Mouse (Mus musculus) lung, embryonic 14.5 days (tissue): ENCODE measurements around the gene Kctd11. TPM values are rescaled to one million over a fixed set of nuclear protein-coding genes. Genes with fewer than 3 reads are reported as not detected.

ENCODE experiments used
- ATAC-seq: fragments of 200-750 bp; cut with Nextera tagmentation; 2 replicates; pipeline ENCODE4 v1.8.0; 2017; ENCODE audit warnings: mild to moderate bottlenecking, moderate TSS enrichment, moderate library complexity; ENCODE audit not compliant: insufficient read depth
- DNase-seq: peaks from one replicate; pipeline ENCODE4 v3.0.0-alpha.2; 2015
- H3K27ac ChIP-seq: fragments of 300-500 bp; sonication (generic); 2 replicates; pipeline ENCODE4 v1.5.1; 2014; ENCODE audit warnings: low read depth, mild to moderate bottlenecking, moderate library complexity
- H3K27me3 ChIP-seq: fragments of 300-500 bp; sonication (generic); 2 replicates; pipeline ENCODE4 v1.6.1; 2014; ENCODE audit warnings: low read length, control low read depth; ENCODE audit not compliant: insufficient read depth
- H3K36me3 ChIP-seq: fragments of 300-500 bp; sonication (generic); 2 replicates; pipeline ENCODE4 v1.6.1; 2014; ENCODE audit warnings: control low read depth; ENCODE audit not compliant: insufficient read depth
- H3K4me1 ChIP-seq: fragments of 300-500 bp; sonication (generic); 2 replicates; pipeline ENCODE4 v1.6.1; 2014; ENCODE audit warnings: antibody characterized with exemption, control low read depth; ENCODE audit not compliant: insufficient read depth
- H3K4me2 ChIP-seq: fragments of 300-500 bp; sonication (generic); 2 replicates; pipeline ENCODE4 v1.6.1; 2014; ENCODE audit warnings: mild to moderate bottlenecking
- H3K4me3 ChIP-seq: fragments of 300-500 bp; sonication (generic); 2 replicates; pipeline ENCODE4 v1.5.1; 2014; ENCODE audit warnings: low read depth, low read length
- H3K9ac ChIP-seq: fragments of 300-500 bp; sonication (generic); 2 replicates; pipeline ENCODE4 v1.6.1; 2014
- H3K9me3 ChIP-seq: fragments of 300-500 bp; sonication (generic); 2 replicates; pipeline ENCODE4 v1.6.1; 2016; ENCODE audit warnings: low read depth, low read length, control low read depth
- CTCF ChIP-seq: IDR thresholded peaks from 2 replicates; pipeline ENCODE4 v1.5.1; 2016; ENCODE audit warnings: antibody characterized with exemption, low read depth
- WGBS: fragments of 180-500 bp; shearing (Covaris S2); extraction: QIAGEN DNeasy Blood & Tissue Kit; methylation state at CpG from one replicate; pipeline ENCODE4 v1.1.7; 2014; 5-methylcytosine and 5-hydroxymethylcytosine counted together
- polyA plus RNA-seq: library from polyadenylated mRNA; unstranded; fragments of >200 nt; fragmentation: Nextera tagmentation; extraction: Ambion mirVana; gene quantifications from 2 replicates; pipeline ENCODE4 v1.2.1, GENCODE M21; 2014

The Kctd11 gene
- polyA plus RNA-seq, 1 experiment from 2014 or later, result 7.5 TPM

DNA sequence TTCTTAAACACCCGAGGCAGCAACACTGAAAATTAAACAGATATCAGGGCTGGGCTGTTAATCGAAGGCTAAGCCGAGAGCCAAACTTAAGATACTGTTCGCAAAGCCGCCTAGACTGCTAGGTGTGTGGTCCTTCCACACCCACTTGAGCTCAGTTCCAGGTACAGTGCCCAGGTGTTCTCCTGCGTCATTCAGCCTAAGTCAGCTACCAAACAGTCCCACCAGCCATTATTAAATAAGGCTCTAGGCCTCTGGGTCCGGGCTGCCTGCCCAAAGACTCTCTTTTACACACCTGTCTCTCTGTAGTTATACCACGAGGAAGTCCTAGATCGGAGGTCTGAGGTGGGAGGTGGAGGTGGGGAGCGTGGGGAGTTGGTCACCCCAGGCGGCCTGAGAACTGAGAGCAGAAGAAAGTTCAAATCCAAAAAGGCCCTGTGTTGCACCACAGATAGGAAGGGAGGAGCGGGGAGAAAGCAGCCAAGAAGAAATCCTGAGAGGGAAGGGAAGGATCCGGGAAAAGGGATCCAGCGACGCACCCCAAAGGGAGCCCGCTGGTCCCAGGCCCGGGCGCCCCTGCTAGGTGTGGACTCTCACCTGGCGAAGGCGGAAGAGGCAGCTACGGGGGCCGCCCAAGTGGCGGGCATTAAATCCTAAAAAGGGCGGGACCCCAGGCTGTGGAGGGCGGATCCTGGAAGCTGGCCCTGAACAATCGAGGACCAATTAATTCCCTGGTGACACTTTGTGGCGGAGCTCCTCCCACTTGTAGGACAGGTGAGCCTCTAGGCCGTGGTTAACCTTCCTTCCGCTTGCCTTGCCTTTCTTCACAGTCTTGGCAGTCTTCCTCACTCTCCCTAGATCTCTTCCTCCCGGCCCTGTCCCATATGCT is 22.9 kb downstream of the Kctd11 start, which contains the start of gene Tnk1:
Tnk1 (minus strand) TSS at position 618 of the 886 bp plus-strand sequence.
- Histone ChIP-seq H3K36me3 (0 out of 2 replicates have a peak, but pooled peaks cover 3% of the 10 kb centered on the region), H3K9me3 (no peaks in the 10 kb centered on the region), H3K27ac (peak within 1 kb of the TSS; percentile 63), H3K9ac (peak within 1 kb of the TSS; percentile 50), H3K4me1 (no peaks in the 10 kb centered on the region), H3K27me3 (peaks cover 12% of the 10 kb centered on the region), H3K4me3 (peak within 1 kb of the TSS; percentile 31), H3K4me2 (peak within 1 kb of the TSS; percentile 53)
- WGBS, result 14% methylated on average over 30 of the region's 30 CpGs
- DNase-seq (peak; percentile 70), ATAC-seq (peak; percentile 59)
- no peak for TF ChIP-seq CTCF

GRCm38 (mm10) chr11:69855347-69855746 is 25.9 kb downstream of the Kctd11 start:
- TF ChIP-seq CTCF, result peak; percentile 63
- Histone ChIP-seq H3K9ac (no peak overlapping the region), H3K4me3 (no peak overlapping the region), H3K27ac (no peak overlapping the region), H3K27me3 (peaks cover 12% of the 10 kb centered on the region), H3K4me2 (0 out of 2 replicates have a peak overlapping the region, but pooled peaks have one; percentile 25), H3K4me1 (no peaks in the 10 kb centered on the region), H3K36me3 (peaks cover 30% of the 10 kb centered on the region), H3K9me3 (no peaks in the 10 kb centered on the region)
- DNase-seq, result no peak
- WGBS, result 28% methylated on average over 16 of the region's 16 CpGs
- peak; percentile 38; the same call in 1 of the 2 replicates for ATAC-seq

DNA sequence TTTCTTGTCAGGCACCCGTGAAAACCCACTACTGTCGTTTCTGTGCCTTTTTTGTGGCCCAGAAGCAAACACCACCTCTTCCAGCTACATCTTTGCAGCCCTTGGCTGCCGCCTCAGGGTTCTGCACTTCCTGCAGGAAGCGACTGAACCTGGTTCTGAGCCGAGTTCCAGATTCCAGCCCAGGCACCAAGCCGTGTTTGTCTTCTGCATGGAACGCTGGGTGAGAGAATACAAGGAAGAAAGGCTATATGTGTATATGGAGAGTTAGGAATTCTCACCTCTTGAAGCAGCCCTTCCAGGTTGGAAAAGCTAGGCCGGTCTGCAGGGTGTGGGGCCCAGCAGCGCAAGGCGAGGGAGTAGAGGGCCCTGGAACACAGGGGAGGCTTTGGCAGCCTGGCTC is 26.5 kb downstream of the Kctd11 start:
- H3K36me3 ChIP-seq, result peaks cover 36% of the 10 kb centered on the region
- no peaks in the 10 kb centered on the region for H3K9me3 ChIP-seq
- DNase-seq (no peak), ATAC-seq (no peak)
- H3K4me1 ChIP-seq, result no peaks in the 10 kb centered on the region
- WGBS, result 76% methylated on average over 10 of the region's 10 CpGs
- TF ChIP-seq CTCF, result no peak
- H3K4me2 ChIP-seq, result no peak overlapping the region
- peaks cover 12% of the 10 kb centered on the region for H3K27me3 ChIP-seq
- no peak overlapping the region for H3K4me3 ChIP-seq
- no peak overlapping the region for H3K9ac ChIP-seq
- no peak overlapping the region for H3K27ac ChIP-seq

DNA sequence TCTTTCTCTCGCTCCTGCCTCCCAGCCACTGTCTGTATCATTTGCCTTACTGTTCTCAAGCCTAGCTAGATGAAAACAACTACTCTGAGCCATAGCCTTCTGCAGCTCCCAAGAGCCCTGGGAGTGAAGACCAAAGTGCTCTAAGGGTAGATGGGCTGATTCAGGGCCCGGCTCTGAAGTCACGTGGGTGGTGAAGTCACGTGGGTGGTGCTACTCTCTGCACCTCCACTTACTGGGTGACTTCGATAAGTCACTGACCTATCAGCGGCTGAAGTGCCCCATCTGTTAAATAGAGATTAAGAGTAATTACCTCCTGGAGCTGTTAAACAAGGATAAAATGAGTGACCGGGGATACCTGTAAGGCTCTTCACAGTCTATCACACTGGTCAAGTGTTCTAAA is 27.2 kb downstream of the Kctd11 start:
- Histone ChIP-seq H3K4me1 (no peaks in the 10 kb centered on the region), H3K4me2 (no peak overlapping the region), H3K27me3 (peaks cover 8% of the 10 kb centered on the region), H3K36me3 (peaks cover 43% of the 10 kb centered on the region), H3K9me3 (no peaks in the 10 kb centered on the region), H3K4me3 (no peak overlapping the region), H3K9ac (no peak overlapping the region), H3K27ac (no peak overlapping the region; the same call in 1 of the 2 replicates)
- ATAC-seq, result peak; percentile 41; the same call in 1 of the 2 replicates
- no peak for TF ChIP-seq CTCF
- WGBS, result 55% methylated on average over 7 of the region's 7 CpGs
- DNase-seq, result no peak

GRCm38 (mm10) chr11:69850754-69851153 is 30.5 kb downstream of the Kctd11 start:
- no peak overlapping the region for H3K4me3 ChIP-seq
- 0 out of 2 replicates have a peak, but pooled peaks cover under 1% of the 10 kb centered on the region for H3K4me1 ChIP-seq
- WGBS, result 70% methylated on average over 8 of the region's 8 CpGs
- TF ChIP-seq CTCF, result no peak
- H3K4me2 ChIP-seq, result no peak overlapping the region
- DNase-seq, result no peak
- H3K9ac ChIP-seq, result no peak overlapping the region; the same call in 1 of the 2 replicates
- H3K27ac ChIP-seq, result no peak overlapping the region
- ATAC-seq, result no peak
- no peaks in the 10 kb centered on the region for H3K9me3 ChIP-seq
- peaks cover 54% of the 10 kb centered on the region for H3K36me3 ChIP-seq
- no peaks in the 10 kb centered on the region for H3K27me3 ChIP-seq

DNA sequence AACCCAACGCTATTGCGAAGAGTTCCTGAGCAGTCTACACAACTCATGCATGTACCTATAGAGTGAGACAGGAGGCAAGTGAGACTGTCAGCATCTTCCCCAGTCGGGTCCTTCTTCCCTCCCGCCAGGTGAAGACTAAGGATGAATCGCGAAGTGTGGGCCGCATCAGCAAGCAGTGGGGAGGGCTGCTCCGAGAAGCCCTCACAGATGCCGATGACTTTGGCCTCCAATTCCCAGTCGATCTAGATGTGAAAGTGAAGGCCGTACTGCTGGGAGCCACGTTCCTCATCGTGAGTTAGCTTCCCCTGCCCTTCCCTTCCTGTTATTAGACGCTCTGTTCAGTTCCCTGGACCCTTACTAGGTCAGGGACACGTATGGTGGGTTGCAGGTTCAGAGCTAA is 31.3 kb downstream of the Kctd11 start:
- Histone ChIP-seq H3K4me2 (no peak overlapping the region), H3K36me3 (peaks cover 52% of the 10 kb centered on the region), H3K9me3 (no peaks in the 10 kb centered on the region), H3K4me1 (0 out of 2 replicates have a peak, but pooled peaks cover 5% of the 10 kb centered on the region), H3K27ac (no peak overlapping the region), H3K4me3 (no peak overlapping the region), H3K9ac (no peak overlapping the region), H3K27me3 (no peaks in the 10 kb centered on the region)
- 89% methylated on average over 15 of the region's 15 CpGs for WGBS
- ATAC-seq, result no peak
- TF ChIP-seq CTCF, result no peak
- DNase-seq, result no peak

- Histone ChIP-seq H3K4me2 (no peak overlapping the region), H3K27ac (no peak overlapping the region), H3K9me3 (no peaks in the 10 kb centered on the region), H3K9ac (no peak overlapping the region), H3K4me3 (no peak overlapping the region), H3K27me3 (no peaks in the 10 kb centered on the region), H3K36me3 (peaks cover 52% of the 10 kb centered on the region), H3K4me1 (0 out of 2 replicates have a peak, but pooled peaks cover 5% of the 10 kb centered on the region)
- WGBS, result 78% methylated on average over 9 of the region's 9 CpGs
- no peak for ATAC-seq
- DNase-seq, result no peak
- no peak for TF ChIP-seq CTCF
Observed at GRCm38 (mm10) chr11:69849128-69849527, 32.1 kb downstream of the Kctd11 start.
